Mouse (Mus musculus) granulocyte monocyte progenitor cell, adult 5-6 weeks (primary cell): ENCODE measurements at regions not wholly inside any gene's neighbourhood (a gene's known extent, or its start where the extent isn't known, plus 50 kb on each side); places are given as distances from the start of the nearest gene placed in this dataset.

Source experiments
- ATAC-seq: replicated peaks from 2 replicates; pipeline ENCODE4 v1.8.0; 2016; ENCODE audit warnings: mild to moderate bottlenecking, moderate TSS enrichment, inconsistent platforms; ENCODE audit not compliant: poor library complexity, severe bottlenecking

DNA sequence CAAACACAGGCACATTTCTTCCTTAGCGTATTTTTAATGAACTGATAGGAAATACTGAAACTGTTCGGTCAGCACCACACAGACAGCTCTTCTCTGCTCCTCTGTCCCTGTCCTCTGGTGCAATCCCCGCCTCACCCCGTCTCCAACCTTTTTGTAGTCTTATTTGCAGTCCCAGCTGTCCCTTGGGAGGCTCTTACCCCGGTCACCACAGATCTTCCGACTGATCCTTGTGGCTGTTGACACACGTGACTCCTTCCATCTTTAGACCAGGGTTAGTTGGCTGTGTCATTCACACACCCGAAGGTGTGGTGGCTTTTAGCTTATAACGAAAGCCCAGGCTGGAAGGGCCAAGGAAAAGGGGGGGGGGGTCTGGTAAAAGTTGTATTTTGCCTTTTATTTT is 56.4 kb downstream of the Cyp26a1 start:
- no peak for ATAC-seq

DNA sequence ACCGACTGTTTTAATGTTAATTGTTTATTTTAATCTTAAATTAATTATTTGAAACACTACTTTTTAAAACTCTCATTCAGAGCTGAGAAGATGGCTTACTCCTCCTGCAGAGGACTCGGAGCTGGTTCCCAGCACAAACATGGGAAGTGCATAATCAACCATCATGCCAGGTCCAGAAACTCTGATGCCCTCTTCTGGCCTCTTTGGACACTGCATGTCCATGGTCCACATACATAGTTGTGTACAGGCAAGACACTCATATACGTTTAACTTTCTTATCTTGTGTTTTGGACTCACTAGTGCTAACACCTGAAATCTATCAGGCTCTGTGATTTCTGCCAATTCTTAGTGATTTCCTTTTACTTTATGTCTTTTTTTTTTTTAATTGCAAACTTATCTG is 57.8 kb downstream of the Cyp26a1 start:
- no peak for ATAC-seq

DNA sequence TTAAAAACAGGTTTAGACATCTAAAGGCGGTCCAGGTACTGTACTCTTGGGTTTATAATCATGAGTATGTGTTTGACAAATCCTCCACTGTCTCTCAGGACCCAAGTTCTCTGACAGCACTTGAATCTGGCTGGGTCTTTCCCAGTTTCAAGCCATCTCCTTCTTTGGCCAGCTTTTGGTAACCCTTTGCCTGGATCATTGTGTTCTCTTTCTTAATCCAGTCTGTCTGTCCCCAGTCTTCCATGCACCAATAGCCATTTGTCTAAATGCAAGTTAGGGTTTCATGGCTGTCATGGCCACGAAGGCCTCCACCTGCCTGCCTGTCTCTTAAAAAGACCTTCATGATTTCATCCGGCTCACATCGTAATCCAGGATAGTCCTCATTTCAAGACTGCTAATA is 71.8 kb downstream of the Cyp26a1 start:
- ATAC-seq: no peak

DNA sequence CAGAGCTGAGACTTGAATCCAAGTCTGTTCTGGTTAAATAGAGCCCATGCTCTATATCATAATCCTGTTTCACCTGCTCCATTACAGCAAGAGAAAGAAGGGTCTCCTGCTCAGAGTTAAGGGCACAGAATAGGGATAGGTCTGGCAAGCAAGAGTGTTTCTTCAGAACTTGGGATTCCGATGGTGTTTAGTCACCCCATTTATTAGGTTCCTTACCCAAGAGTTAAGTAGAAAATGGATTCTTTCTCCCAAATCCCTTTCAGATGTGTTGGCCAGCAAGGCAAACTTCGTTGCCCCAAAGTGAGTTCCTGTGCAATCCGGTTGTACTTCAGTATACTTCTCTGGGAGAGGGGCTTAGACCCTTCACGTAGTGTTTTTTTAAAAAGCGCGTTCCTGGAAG is 74.4 kb downstream of the Cyp26a1 start:
- no peak for ATAC-seq

DNA sequence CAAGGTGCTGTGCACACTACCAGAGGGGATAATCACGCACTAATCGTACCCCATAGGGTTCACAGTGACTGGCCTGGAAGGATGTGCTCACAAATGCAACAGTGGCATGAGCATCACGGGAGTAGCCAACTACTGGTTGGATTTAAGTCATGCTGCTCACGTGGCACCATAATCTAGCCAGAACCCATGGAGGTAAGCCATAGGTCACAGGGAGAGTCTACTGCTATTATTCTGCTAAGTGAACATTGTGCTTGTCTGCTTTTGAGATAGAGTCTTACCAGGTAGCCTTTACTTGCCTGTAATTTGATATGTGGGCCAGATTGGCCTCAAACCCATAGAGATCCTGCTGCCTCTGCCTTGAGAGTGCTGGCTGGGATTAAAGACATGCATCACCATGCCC is 77.0 kb downstream of the Cyp26a1 start:
- no peak for ATAC-seq

DNA sequence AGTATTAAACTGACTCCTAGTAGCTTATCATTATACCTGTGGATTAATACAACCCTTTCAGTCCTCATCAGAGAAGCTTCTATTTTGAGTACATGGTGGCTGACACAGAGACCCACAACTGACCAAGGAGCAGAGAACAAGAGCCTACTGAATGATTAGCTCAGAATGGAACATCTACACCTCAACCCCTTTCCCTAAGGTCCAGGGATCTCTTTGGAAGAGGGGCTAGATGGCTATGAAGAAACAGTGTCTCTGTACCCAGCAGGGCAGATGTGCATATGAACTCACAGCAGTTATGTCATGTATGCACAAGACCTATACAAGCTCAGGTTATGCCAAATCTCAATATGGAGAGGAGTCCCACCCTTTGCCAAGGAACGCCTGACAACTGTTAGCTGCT is 77.4 kb downstream of the Cyp26a1 start:
- no peak for ATAC-seq

DNA sequence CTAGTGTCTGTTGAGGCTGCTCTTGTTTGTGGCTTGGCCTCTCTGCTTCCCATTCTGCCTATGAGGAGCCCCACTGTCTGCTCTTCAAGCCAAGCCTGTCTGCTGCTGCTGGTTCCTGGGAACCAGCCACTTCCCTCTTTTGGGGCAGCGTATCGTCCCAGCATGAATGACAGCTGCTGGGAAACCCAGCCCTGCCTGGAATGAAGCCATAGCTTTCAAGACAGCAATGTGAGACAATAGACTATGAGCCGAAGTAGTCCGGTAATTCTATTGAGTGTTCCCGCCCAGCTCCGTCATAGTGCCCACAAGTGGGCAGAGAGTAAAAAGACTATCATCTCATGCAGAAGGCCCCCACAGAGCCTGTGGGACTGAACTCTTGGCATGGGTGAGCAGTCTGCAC is 80.4 kb downstream of the Cyp26a1 start:
- ATAC-seq: peak; percentile 22; the same call in 1 of the 2 replicates

DNA sequence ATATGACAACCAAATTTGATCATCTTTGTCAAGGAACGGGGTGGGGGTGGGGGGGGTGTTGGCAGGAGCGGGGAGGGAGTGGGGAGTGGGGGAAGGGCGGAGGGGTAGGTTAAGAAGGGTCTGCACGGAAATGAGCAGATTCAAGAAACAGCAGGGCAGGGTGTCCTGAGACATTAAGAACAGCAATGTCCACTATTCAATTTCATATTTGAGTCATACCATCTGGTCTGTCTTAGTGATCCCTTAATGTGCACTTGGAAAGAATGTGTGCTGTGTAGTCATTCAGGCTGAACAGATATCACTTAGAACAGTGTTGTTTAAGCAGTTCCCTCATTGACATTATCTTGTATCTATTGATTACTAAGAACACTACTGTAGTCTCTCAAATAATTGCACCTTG is 81.0 kb downstream of the Cyp26a1 start:
- ATAC-seq: no peak

DNA sequence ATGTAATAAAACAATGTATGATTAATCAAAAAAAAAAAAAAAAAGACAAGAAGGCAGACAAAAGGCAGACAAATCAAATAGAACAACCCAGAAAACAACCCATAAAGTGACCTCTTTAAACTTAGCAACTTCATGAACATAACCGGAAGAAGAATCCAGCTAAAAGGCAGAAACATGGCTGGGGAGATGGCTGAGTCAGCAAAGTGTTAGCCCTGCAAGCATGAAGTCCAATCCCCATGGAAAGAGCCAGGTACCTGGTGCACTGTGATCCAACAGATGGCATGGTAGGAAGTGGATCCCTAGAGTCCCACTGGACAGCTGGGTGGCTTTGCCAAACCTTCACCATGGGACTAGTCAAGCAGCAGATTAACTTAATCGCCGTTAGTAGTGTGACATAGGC is 90.9 kb downstream of the Cyp26a1 start:
- no peak for ATAC-seq

DNA sequence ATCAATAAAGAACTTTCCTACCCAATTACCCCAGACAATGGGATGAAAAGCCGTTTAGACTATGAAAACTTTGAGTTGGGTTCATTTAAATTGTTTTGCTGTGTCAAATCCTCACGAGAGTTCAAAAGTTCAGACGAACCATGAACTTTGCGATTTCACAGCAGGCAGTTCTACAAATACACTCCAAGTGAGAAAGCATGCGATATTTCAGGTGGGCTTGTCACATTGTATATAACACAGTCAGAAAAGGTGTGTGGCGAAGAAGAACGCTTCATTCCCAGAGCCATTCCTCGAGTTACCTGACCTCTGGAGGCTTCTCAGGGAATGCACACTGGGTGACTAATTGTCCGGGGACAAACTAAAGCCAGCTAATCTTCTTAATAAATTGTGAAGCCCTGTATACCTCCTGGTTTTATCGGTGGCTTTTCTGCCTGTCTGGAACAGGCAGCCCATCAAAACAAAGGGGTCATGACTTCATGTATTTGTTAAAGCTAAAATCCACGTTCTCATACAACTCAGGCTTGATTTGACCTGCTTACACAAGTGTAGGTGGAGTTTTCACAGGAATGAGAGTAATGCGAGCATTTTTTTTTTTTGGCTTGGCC is 92.1 kb downstream of the Cyp26a1 start:
- no peak for ATAC-seq

DNA sequence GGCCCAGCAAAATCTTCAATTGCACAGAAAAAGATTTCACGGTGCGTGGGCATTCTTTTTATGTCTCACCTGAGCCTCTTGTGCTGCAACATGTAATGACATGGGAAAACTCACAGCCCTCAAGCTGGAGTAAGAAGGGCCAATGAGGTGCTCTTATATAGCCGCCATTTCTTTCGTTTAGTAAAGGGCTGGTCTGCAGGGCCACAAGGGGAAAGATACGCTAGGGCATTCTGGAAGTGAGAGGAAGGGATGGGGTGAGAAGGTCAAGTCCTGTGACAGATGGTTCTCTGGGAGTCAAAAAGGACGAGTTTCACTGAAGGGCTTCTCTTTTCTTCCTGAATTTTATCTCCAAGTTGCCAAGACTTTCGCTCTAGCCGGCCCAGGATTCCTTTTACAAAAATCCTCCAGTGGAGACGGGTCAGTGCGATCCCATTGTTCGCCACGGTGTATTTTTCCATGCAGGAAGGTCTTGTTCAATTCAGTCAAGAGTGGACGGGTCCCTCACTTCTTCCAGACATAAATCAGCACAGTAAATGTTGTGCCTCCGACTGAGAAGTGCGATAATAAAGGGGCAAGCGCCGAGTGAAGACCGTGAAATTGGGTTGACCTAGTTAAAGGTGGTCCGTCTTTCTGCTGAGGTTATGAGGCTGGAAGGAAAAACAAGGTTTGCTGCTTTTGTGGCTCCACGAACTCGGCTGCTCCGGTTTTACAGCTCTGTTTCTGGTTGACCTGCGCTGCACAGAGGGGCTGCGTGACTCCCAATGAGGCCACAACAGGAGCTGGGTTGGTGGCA is 92.9 kb downstream of the Cyp26a1 start:
- ATAC-seq: no peak

DNA sequence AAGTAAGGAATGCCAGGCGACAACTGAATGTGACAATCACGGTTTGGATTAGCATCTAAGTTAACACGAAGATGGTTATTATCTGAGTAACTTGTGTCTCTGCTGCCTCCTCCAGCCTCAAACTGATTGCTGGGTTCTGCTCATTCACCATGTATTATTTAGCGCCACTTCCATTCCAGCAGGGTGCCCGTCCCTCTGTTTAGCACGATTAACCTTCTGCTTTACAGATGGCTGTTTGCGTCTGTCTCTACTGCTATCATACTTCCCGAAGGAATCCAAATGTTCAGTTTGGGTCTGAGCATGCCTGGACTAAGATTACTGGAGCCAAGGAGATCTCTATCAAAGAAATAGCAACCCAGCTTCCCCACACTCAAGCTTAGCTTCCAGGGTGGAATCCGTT is 95.6 kb downstream of the Cyp26a1 start:
- ATAC-seq: no peak

DNA sequence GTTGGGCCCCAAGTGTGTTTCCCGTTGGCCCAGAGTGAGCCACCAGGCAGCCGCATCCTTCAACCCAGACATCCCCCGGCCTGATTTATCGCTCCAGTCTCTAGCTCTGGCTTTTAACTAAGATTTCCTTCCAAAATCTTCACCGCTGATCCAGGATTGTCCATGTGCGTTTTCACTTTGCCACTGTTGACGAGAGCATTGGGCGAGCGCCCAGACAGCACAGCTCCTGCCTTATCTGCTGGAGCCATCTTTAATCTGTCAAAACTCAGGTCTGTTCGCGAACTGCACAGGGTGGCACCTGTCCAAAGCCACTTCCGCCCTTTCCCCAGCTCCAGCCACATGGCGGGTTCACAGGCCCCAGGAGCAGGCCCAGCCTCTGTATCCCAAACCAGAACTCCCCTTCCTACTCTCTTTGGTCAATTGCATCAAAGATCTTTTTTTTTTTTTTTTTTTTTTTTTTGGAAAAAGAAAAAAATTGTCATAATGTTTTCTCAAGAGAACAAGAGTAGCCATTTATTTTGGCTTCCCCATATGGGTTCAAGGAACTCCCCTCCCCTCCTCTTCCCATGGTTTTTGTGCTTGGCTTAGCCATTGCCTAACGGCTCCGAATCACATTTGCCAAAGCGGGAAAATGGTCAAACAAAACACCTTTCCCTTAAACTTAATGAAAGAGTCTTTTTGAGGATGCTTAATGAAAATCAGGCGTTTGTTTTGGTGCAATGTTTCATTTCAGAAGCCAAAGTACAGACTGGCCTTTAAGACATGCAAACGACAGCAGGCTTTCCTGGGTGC is 98.2 kb downstream of the Cyp26a1 start:
- peak; percentile 59 for ATAC-seq

DNA sequence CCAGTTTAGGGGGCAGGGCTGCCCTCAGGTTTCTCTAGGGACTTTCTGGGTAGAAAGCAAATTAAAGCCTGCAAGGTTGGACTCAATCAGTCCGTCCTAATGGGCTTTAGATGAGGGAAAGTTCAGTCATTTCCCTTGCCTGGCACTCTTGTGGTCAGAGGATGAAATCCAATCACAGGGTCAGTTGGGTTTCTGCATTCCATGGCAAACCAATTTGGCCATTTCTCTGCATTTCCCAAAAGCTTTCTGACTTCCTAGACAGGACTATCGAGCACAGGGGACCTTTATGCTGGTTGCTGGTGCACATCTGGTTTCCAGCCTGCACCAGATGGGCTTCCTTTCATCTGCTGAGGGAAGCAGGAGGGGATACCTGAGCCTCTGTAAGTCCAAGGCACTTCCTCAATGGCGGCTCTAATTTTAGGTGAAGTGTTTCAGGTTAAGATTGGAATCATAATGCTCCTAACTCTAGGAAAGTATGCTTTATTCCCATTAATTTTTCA is 102.6 kb downstream of the Cyp26a1 start:
- no peak for ATAC-seq

DNA sequence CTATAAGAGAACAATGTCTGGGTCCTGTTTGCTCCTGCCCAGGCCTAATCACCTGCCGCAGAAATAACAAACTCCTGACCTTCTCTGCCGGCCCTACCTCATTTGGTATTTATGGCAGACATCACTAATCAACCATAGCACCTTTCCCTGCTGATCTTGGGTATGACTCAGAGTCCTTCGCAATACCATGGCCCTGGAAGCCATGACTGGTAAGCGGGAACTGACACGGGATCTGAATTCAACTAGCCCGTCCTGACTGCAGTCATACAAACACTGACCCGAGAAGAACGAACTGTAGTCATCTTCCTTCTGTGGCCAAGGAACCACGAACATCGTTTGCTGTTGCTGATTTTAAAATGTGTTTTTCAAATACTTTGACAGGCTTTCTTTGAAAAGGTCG is 112.1 kb downstream of the Cyp26a1 start:
- ATAC-seq: peak; percentile 71

DNA sequence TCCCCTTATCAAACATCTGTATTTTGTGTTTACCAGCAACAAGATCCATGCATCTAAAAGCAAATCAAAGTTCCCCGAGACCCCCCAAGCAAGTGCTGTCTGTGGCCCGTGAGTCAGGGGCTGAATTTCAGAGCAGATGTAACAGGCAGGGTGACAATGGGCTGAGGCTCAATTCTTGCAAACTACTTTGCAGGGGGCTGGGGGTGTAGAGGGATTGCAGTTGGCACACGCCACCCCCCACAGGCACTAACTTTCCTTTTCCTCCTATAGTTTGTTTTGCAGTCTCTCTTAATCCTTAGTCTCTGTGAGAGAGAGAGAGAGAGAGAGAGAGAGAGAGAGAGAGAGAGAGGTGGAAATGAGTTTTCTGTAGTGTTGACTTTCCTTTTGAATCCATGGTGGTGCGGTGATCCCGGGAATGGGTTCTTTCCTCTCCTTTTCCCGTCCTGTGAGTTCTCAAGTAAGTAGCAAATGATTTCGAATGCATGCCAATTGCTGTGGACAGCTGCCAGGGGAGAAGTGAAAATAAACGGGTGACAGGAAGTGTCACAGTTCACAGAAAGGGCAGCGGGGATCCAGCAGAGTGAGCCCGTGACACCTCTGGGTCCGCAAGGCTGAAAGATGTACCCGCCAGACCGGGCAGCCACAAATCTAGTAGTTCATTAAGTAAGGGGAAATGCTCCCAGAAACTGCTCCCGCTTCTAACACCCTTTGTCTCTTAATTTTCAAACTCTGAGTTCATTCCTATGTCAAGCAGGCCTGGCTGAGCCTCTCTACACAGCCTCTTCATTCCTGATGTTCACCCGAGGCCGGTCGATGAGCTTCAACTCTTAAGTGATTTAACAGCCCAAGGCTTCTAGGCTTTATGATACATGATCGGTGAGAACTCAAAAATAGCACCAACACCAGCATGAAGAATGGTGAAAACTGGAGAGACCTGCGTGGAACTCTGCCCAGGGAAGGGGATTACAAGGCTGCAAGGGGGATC is 116.8 kb downstream of the Cyp26a1 start:
- ATAC-seq: peak; percentile 74

DNA sequence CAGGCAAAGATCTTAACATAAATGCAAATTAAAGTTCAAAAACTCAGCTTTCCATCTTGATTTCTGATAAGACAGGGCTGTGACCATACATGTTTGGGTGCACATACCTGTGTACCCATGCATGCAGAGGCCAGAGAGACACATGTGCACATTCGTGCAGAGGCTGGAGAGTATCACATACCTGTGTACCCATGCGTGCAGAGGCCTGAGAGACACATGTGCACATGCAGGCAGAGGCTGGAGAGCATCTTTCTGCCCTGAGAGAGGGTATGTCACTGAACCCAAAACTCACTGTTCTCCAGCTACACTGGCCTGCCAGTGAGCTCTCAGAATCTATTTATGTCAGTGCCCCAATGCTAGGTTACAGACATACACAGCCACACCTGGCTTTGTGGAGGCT is 118.0 kb downstream of the Cyp26a1 start:
- no peak for ATAC-seq

DNA sequence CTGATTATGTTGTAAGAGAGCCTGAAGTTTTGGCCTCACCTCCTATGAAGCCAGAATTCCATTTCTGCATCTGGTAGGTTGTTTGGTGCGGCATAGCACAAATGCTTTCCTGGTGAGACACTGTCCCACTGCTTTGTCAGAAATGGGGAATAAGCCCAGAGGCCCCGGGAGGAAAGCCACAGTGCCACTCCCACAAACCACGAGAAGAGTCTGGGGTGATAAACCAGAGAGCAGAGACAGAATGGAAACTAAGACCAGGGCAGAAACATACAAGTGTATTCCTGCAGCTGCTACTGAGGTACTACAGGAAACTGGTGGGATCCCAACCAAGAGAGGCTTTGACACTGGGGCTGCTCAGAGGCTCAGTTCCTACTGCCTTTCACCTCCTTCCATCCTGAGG is 123.6 kb downstream of the Cyp26a1 start:
- ATAC-seq: peak; percentile 62

DNA sequence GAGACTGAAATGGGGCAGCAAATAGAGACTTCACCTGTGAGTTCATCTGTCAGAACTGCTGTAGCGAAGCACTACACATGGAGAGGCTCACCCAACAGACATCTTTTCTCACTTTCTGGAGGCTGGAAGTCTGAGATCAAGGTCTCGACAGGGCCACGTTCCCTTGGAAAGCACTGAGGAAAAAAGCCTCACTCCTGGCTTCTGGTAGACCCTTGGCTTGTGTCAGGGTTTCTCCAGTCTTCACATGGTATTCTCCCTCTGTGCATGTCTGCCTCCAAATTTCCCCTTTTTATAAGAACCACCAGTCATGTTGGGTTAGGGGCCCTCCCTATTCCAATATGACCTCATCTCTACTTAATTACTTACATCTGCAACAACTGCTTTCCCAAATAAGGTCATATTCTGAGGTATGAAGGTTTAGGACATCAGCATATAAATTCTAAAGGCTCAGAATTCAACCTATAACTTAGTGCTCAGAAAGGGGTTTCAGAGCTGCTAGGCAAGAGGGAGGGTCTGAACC is 124.1 kb downstream of the Cyp26a1 start:
- no peak; the same call in 1 of the 2 replicates for ATAC-seq

DNA sequence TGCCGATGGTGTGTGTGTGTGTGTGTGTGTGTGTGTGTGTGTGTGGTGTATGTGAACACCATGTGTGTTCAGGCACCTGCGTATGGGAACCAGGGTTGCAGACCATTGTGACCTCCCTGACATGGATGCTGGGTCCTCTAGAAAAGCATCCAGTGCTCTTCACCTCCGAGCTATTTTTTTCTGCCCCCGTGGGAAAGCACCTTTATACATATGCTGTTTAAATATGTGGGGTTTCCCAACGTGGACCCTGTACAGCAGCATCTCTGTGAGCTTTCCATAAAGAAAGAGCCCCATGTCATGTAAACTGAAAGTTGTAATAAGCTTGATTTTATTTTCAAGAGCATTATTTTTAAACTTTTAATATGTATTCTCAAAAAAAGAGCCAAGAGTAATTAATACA is 126.6 kb downstream of the Cyp26a1 start:
- no peak for ATAC-seq
